Mouse (Mus musculus) left cerebral cortex, postnatal 4 days (tissue): ENCODE results near the gene Letmd1. TPM values are rescaled to one million over a fixed set of nuclear protein-coding genes. Genes with fewer than 3 reads are reported as not detected.
"Not testable (repeated sequence)": the region's sequence is repeated elsewhere in the genome, so short reads cannot be mapped to it uniquely, and the experiment has no call there.

Experiments
- DNase-seq: peaks from one replicate; pipeline ENCODE4 v3.0.0-alpha.2; 2022
- intact Hi-C: fragments of 180-260 bp; cut with DNase I; formaldehyde crosslinking; loops from one replicate; pipeline ENCODE4 v1.15.1; 2025
- total RNA-seq, 2 experiments: library from RNA; stranded (reverse); gene quantifications; 2 replicates each; pipeline ENCODE4 v1.2.3; 2021

Letmd1 gene
- total RNA-seq, 2 experiments from 2014 or later, result 65.8 to 70.5 TPM

GRCm38 (mm10) chr15:100491966-100492365, 23.1 kb downstream of the Letmd1 start:
- DNase-seq, result no peak
- intact Hi-C loops, result no loop called here

GRCm38 (mm10) chr15:100494647-100495046, 25.8 kb downstream of the Letmd1 start:
- DNase-seq, result peak; percentile 71
- intact Hi-C loops, result no loop called here

DNA sequence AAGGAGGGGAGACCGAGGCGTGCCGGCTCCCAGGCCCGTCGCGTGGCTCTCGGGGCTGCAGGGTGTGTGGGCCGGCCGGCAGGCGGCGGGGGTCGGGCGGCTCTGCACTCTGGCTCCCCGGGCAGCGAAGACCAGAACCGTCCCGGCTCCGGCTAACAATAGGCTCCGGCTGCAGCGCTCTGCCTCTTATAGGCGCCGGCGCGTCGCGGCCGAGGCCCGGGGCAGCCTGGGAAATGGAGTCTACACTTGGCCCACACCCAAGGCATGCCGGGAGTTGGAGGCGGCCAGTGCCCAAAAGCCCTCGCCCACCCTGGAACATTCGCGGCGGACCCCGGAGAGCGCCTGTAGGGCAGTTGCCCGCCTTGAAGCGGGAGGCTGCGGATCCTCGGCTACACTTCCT, 26.3 kb downstream of the Letmd1 start, which contains the start of gene Csrnp2:
Gene Csrnp2, minus strand, starts transcription at position 387 of the 400 bp plus-strand sequence.
- intact Hi-C loops, result no loop called here

DNA sequence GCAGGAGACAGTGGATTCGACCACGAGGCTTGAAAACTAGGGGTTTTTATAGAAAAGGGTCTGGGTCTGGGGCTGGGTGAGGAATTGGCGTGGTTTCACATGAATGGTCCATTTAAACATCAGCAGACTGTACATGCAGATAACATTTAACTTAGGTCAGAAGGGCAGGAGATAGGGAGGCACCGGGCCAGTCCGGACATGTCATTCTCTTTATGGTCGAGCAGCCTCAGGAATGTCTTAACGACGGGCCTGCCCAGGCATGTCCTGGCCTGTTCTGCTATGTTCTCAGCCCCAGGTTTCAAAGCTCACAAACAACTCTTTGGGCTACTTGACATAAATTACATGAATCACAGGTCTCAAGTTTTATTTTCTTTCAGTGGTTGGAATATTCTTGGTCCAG, 30.7 kb downstream of the Letmd1 start:
- DNase-seq, intact Hi-C loops: not testable (repeated sequence)

More for the DNA sequence above, 26.3 kb downstream of the Letmd1 start, which contains the start of gene Csrnp2:
- peak; percentile 98 for DNase-seq

DNA sequence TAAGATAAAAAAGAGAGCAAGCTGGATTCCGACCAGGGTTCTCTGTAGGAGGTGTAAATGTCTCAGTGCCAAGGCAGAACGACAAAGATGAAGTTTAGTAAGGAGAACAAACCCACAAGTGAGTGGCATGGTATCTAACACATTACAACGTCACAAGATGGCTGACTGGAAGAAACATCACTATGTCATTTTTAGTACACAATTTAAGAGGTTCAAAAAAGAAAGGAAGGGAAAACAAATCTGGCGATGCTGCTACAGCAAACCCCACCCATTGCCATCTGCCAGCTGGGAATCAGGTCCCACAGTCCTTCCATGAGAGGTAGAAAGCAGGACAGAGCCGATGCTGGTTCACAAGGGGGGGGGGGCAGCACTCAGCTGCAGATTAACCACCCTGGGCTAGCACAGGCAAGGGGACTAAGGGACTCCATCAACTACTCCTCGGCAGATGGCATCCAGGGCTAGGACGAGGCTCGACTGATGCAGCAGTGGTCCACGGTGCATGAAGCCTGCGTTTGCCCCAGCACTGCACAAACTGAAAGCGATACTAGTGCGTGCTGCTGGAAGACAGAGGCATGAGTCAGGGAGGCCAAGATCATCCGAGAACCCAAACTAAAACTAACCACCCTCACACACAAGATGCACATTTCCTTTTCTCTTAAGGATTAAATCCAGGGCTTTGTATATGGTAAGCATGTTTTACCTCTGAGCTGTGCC, 39.8 kb downstream of the Letmd1 start:
- intact Hi-C loops, result no loop called here
- no peak for DNase-seq

DNA sequence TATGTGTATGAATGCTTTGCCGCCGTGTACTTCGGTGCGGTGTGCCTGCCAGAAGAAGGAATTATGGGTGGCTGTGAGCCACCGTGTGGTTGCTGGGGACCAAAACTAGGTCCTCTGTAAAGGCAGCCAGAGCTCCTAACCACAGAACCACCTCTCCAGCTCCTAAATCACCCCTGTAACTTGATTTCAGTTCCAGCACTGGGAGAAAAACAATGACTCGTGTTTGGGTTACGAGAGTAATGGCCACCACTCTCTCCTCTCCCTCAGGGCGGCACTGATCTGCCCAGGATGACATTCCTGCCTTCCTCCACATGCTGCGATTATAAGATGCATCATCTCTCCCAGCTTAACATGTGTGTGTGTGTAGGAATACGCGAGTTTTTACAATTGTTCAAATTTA, 41.2 kb downstream of the Letmd1 start:
- no peak for DNase-seq
- intact Hi-C loops, result no loop called here

GRCm38 (mm10) chr15:100513387-100513786, 44.6 kb downstream of the Letmd1 start:
- DNase-seq, result no peak
- intact Hi-C loops, result no loop called here

GRCm38 (mm10) chr15:100515121-100515520, 46.3 kb downstream of the Letmd1 start:
- intact Hi-C loops, result no loop called here
- DNase-seq, result no peak

DNA sequence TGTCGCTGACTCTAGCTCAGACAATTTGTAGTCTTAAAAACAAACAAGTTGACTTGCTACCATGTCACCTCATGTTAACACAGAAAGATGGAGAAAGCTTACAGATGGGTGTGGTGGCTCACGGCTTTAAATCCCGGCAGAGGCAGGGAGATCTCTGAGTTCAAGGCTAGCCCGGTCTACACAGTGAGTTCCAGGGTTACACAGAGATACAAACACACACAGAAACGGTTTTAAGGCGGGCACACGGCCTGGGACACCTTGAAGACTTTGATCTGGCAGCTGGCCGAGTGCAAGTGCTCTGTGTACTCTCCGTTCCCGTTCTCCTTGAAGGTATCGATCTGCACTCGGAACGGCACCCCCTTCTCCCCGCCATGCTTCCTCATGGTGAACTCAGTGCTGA, 51.5 kb downstream of the Letmd1 start:
- no peak for DNase-seq
- intact Hi-C loops, result no loop called here

- DNase-seq, result no peak
- intact Hi-C loops, result no loop called here
Observed at GRCm38 (mm10) chr15:100525405-100525804, 56.6 kb downstream of the Letmd1 start.

- intact Hi-C loops, result no loop called here
- no peak for DNase-seq
Observed at GRCm38 (mm10) chr15:100527900-100528299, 59.1 kb downstream of the Letmd1 start.

Other genes starting within 250 kb of the Letmd1 start
- 10 to 100 TPM; 17.1 to 23.4 TPM for gene Atf1, start 241.2 kb upstream of the Letmd1 start, total RNA-seq
- not detected for gene Tmprss12, start 188.2 kb upstream of the Letmd1 start, total RNA-seq
- 1 to 10 TPM; 6.0 to 6.5 TPM for gene Mettl7a1, start 164.9 kb upstream of the Letmd1 start, total RNA-seq
- under 1 TPM in 1 of 2 experiments, not detected in 1; 0.34 TPM for gene Mettl7a3, start 134.1 kb upstream of the Letmd1 start, total RNA-seq
- not detected for gene Methig1, start 115.9 kb upstream of the Letmd1 start, total RNA-seq
- gene Mettl7a2, start 115.8 kb upstream of the Letmd1 start, total RNA-seq, result under 1 TPM; 0.24 to 0.38 TPM
- gene Higd1c, start 104.5 kb upstream of the Letmd1 start, total RNA-seq, result not detected
- not detected for gene Gm5475, start 46.9 kb upstream of the Letmd1 start, total RNA-seq
- gene Slc11a2, start 44.0 kb upstream of the Letmd1 start, total RNA-seq, result 10 to 100 TPM; 55.9 to 61.2 TPM
- gene Csrnp2, start 26.5 kb downstream of the Letmd1 start, total RNA-seq, result 10 to 100 TPM; 53.1 to 54.0 TPM
- gene Tfcp2, start 83.0 kb downstream of the Letmd1 start, total RNA-seq, result 10 to 100 TPM; 33.0 to 36.5 TPM
- gene Pou6f1, start 131.0 kb downstream of the Letmd1 start, total RNA-seq, result 100 to 1,000 TPM; 123 to 125 TPM
- gene Dazap2, start 146.3 kb downstream of the Letmd1 start, total RNA-seq, result 10 to 100 TPM; 67.6 to 71.0 TPM
- 1 to 10 TPM; 2.4 to 3.2 TPM for gene Smagp, start 167.9 kb downstream of the Letmd1 start, total RNA-seq
- 1 to 10 TPM; 1.8 to 2.4 TPM for gene Bin2, start 200.5 kb downstream of the Letmd1 start, total RNA-seq
- gene Cela1, start 218.9 kb downstream of the Letmd1 start, total RNA-seq, result 1 to 10 TPM in 1 of 2 experiments, under 1 TPM in 1; 0.74 to 1.2 TPM